Mouse (Mus musculus): ENCODE data around the gene Frmd7.

DNA sequence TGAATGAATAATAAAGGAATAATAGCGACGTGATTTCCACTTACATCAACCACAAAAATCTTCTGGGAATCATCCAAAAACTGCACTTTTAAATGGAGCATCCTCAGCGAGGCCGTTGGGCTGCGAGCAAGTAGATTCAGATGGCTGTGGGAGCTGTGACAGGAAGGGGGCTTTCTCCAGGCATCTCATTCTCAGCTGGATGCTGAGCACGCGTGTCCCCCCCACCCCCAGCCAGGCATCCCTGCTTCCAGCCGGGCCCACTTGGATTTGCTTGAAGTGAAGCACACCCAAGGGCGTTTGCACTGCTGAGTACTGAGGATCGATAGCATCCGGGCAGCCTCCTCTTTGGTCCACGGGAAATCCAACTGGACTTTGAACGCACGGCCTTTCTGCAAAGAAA, at the start of gene Frmd7:
- TF ChIP-seq EP300 (IDR thresholded peaks at IDR 0.05; ENCODE audit: low read depth) (no peak), CTCF (IDR thresholded peaks at IDR 0.05; ENCODE audit: low read depth) (no peak)
